Mouse (Mus musculus): ENCODE data around the gene Rpl6. TPM values are rescaled to one million over a fixed set of nuclear protein-coding genes. Genes with fewer than 3 reads are reported as not detected.

The Rpl6 gene
- polyA plus RNA-seq, 1 experiment from 2014 or later, result 368 TPM

Other genes starting within 250 kb of the Rpl6 start
- gene Rph3a, start 194.4 kb upstream of the Rpl6 start, polyA plus RNA-seq (2015; fragmentation: Nextera tagmentation; extraction: Ambion mirVana), result 0.08 TPM in 1 of 2 replicates, not detected in the other
- 18.4 and 20.0 TPM in 2 replicates for gene Ptpn11, start 13.1 kb upstream of the Rpl6 start, polyA plus RNA-seq (2015; fragmentation: Nextera tagmentation; extraction: Ambion mirVana)
- 2.8 and 3.3 TPM in 2 replicates for gene Hectd4, start 15.7 kb downstream of the Rpl6 start, polyA plus RNA-seq (2015; fragmentation: Nextera tagmentation; extraction: Ambion mirVana)
- 69.5 and 76.5 TPM in 2 replicates for gene Trafd1, start 181.2 kb downstream of the Rpl6 start, polyA plus RNA-seq (2015; fragmentation: Nextera tagmentation; extraction: Ambion mirVana)
- gene Naa25, start 193.5 kb downstream of the Rpl6 start, polyA plus RNA-seq (2015; fragmentation: Nextera tagmentation; extraction: Ambion mirVana), result 30.4 and 34.7 TPM in 2 replicates
- gene Tmem116, start 247.4 kb downstream of the Rpl6 start, polyA plus RNA-seq (2015; fragmentation: Nextera tagmentation; extraction: Ambion mirVana), result 3.9 TPM in 2 replicates
- gene Erp29, start 248.0 kb downstream of the Rpl6 start, polyA plus RNA-seq (2015; fragmentation: Nextera tagmentation; extraction: Ambion mirVana), result 146 and 160 TPM in 2 replicates